Mouse (Mus musculus) forebrain, embryonic 10.5 days (tissue): ENCODE results near the gene Sema6b. TPM values are rescaled to one million over a fixed set of nuclear protein-coding genes. Genes with fewer than 3 reads are reported as not detected.

Experiments used
- microRNA-seq: library from miRNA; unstranded; fragments of <30 nt; microRNA quantifications from one replicate; pipeline ENCODE4, GENCODE M21; 2017
- polyA plus RNA-seq: library from polyadenylated mRNA; unstranded; fragments of >200 nt; fragmentation: Nextera tagmentation; extraction: Ambion mirVana; gene quantifications from 2 replicates; pipeline ENCODE4 v1.2.1, GENCODE M21; 2016

Sema6b gene
- polyA plus RNA-seq, 1 experiment from 2014 or later: 0.67 TPM

Small RNA genes within 50 kb of the gene (microRNA-seq; reads per million reads assigned to microRNA genes)
- not detected for gene Gm44397

Other genes with a start within 250 kb of the Sema6b start
- gene Zfp959, start 248.2 kb downstream of the Sema6b start, polyA plus RNA-seq: 12.9 and 15.3 TPM in 2 replicates
- gene Zfp119b, start 190.8 kb downstream of the Sema6b start, polyA plus RNA-seq: 6.4 and 6.6 TPM in 2 replicates
- gene Ebi3, start 187.7 kb downstream of the Sema6b start, polyA plus RNA-seq: 1.4 and 1.9 TPM in 2 replicates
- 29.2 and 30.4 TPM in 2 replicates for gene Yju2, start 181.2 kb downstream of the Sema6b start, polyA plus RNA-seq
- gene Shd, start 169.9 kb downstream of the Sema6b start, polyA plus RNA-seq: 42.1 and 50.3 TPM in 2 replicates
- gene Fsd1, start 153.8 kb downstream of the Sema6b start, polyA plus RNA-seq: 74.4 and 80.9 TPM in 2 replicates
- 5.6 and 7.4 TPM in 2 replicates for gene Stap2, start 134.8 kb downstream of the Sema6b start, polyA plus RNA-seq
- 105 and 114 TPM in 2 replicates for gene Mpnd, start 134.6 kb downstream of the Sema6b start, polyA plus RNA-seq
- gene Sh3gl1, start 103.7 kb downstream of the Sema6b start, polyA plus RNA-seq: 152 and 157 TPM in 2 replicates
- gene Chaf1a, start 99.9 kb downstream of the Sema6b start, polyA plus RNA-seq: 53.9 and 54.7 TPM in 2 replicates
- gene Ubxn6, start 65.3 kb downstream of the Sema6b start, polyA plus RNA-seq: 30.2 and 32.4 TPM in 2 replicates
- 188 and 200 TPM in 2 replicates for gene Hdgfl2, start 60.7 kb downstream of the Sema6b start, polyA plus RNA-seq
- gene Plin4, start 30.5 kb downstream of the Sema6b start, polyA plus RNA-seq: 0.05 and 0.09 TPM in 2 replicates
- 0.25 and 0.33 TPM in 2 replicates for gene Plin5, start 22.7 kb downstream of the Sema6b start, polyA plus RNA-seq
- not detected in 2 replicates for gene Lrg1, start 18.3 kb downstream of the Sema6b start, polyA plus RNA-seq
- 7.4 and 8.1 TPM in 2 replicates for gene Tnfaip8l1, start 22.1 kb upstream of the Sema6b start, polyA plus RNA-seq
- gene Mydgf, start 43.6 kb upstream of the Sema6b start, polyA plus RNA-seq: 75.5 and 78.5 TPM in 2 replicates
- gene Dpp9, start 78.6 kb upstream of the Sema6b start, polyA plus RNA-seq: 49.7 and 51.2 TPM in 2 replicates
- 11.5 and 13.2 TPM in 2 replicates for gene Fem1a, start 116.5 kb upstream of the Sema6b start, polyA plus RNA-seq
- gene Ticam1, start 136.4 kb upstream of the Sema6b start, polyA plus RNA-seq: 2.4 and 2.6 TPM in 2 replicates
- gene Plin3, start 152.5 kb upstream of the Sema6b start, polyA plus RNA-seq: 58.3 and 59.0 TPM in 2 replicates
- gene Arrdc5, start 159.9 kb upstream of the Sema6b start, polyA plus RNA-seq: not detected in 2 replicates
- 331 and 343 TPM in 2 replicates for gene Uhrf1, start 163.0 kb upstream of the Sema6b start, polyA plus RNA-seq
- 35.9 and 39.6 TPM in 2 replicates for gene Kdm4b, start 185.7 kb upstream of the Sema6b start, polyA plus RNA-seq